Mouse (Mus musculus) liver, postnatal 0 days (tissue): ENCODE measurements around the gene Zfr. TPM values are rescaled to one million over a fixed set of nuclear protein-coding genes. Genes with fewer than 3 reads are reported as not detected.

ENCODE experiments used
- ATAC-seq: fragments of 200-750 bp; cut with Nextera tagmentation; 2 replicates; pipeline ENCODE4 v1.8.0; 2017; ENCODE audit warnings: mild to moderate bottlenecking, moderate library complexity
- DNase-seq: peaks from one replicate; pipeline ENCODE4 v3.0.0-alpha.2; 2016
- H3K27ac ChIP-seq: fragments of 300-500 bp; sonication (generic); 2 replicates; pipeline ENCODE4 v1.5.1; 2014; ENCODE audit warnings: antibody characterized with exemption, moderate library complexity, mild to moderate bottlenecking, low read depth
- H3K27me3 ChIP-seq: fragments of 300-500 bp; sonication (generic); 2 replicates; pipeline ENCODE4 v1.6.1; 2014; ENCODE audit warnings: low read length, control low read depth, mixed read lengths; ENCODE audit not compliant: insufficient read depth
- H3K36me3 ChIP-seq: fragments of 300-500 bp; sonication (generic); replicated peaks from 2 replicates; pipeline ENCODE4 v1.6.1; 2014; ENCODE audit warnings: mild to moderate bottlenecking, control low read depth, low read length, moderate library complexity, mixed read lengths; ENCODE audit not compliant: insufficient read depth
- H3K4me1 ChIP-seq: fragments of 300-500 bp; sonication (generic); 2 replicates; pipeline ENCODE4 v1.6.1; 2014; ENCODE audit warnings: antibody characterized with exemption, mild to moderate bottlenecking, control low read depth; ENCODE audit not compliant: insufficient read depth
- H3K4me2 ChIP-seq: fragments of 300-500 bp; sonication (generic); 2 replicates; pipeline ENCODE4 v1.6.1; 2014; ENCODE audit warnings: low read depth, mild to moderate bottlenecking, low read length, moderate library complexity, mixed read lengths
- H3K4me3 ChIP-seq: fragments of 300-500 bp; sonication (generic); 2 replicates; pipeline ENCODE4 v1.5.1; 2014; ENCODE audit warnings: low read depth, low read length
- H3K9ac ChIP-seq: fragments of 300-500 bp; sonication (generic); replicated peaks from 2 replicates; pipeline ENCODE4 v1.6.1; 2014; ENCODE audit warnings: mild to moderate bottlenecking, moderate library complexity
- H3K9me3 ChIP-seq: fragments of 300-500 bp; sonication (generic); 2 replicates; pipeline ENCODE4 v1.6.1; 2016; ENCODE audit warnings: mild to moderate bottlenecking, control low read depth, low read length, mixed read lengths
- CTCF ChIP-seq: sonication (generic); IDR thresholded peaks from 2 replicates; pipeline ENCODE4 v1.5.1; 2016; ENCODE audit warnings: antibody characterized with exemption, low read depth
- EP300 ChIP-seq: IDR thresholded peaks from 2 replicates; pipeline ENCODE4 v1.6.1; 2016; ENCODE audit warnings: antibody characterized with exemption, low read depth, mild to moderate bottlenecking
- WGBS: fragments of 180-500 bp; shearing (Covaris S2); extraction: QIAGEN DNeasy Blood & Tissue Kit; methylation state at CpG from one replicate; pipeline ENCODE4 v1.1.7; 2014; ENCODE audit not compliant: insufficient replicate concordance; 5-methylcytosine and 5-hydroxymethylcytosine counted together
- microRNA counts: library from miRNA; unstranded; fragments of <30 nt; microRNA quantifications from one replicate; lab custom pipeline; 2015
- microRNA-seq: library from miRNA; unstranded; fragments of <30 nt; microRNA quantifications from one replicate; pipeline ENCODE4, GENCODE M21; 2016
- polyA plus RNA-seq: library from polyadenylated mRNA; unstranded; fragments of >200 nt; fragmentation: Nextera tagmentation; extraction: Ambion mirVana; gene quantifications from 2 replicates; pipeline ENCODE4 v1.2.1, GENCODE M21; 2015

Gene Zfr
- polyA plus RNA-seq, 1 experiment from 2014 or later: 33.5 TPM

DNA sequence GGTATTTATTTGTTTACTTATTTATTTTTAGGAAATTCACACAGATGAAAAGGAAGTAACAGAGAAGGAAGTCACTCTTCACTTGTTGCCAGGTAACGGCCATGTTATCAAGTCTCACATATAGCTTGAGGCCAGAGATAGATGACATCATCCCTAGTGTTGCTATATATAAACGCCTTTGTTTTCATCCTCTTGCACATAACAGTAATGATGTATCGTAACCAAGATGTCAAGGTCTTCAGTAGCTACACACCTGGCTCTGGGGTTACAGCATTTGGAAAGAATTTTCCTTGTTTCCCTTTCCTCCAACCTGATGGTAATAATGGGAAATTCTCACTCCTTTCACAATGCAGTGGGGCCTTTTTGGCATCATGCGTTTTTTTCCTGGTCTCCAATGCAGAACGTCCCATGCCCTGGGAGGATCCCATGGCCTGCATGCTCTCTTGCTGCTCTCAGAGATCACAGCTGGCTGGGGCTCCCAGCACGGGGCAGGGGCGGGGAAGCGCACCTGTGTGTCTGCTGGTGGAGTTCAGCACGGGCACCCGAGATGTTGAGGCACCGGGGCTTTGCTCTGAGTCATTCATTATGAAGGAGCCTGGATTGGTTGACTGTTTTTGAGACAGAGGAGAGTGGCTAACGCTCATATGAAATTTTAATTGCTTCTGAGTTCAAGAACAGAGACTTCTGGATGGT is 112.8 kb downstream of the Zfr start:
- DNase-seq (no peak), ATAC-seq (peak; percentile 69)
- 48% methylated on average over 12 of the region's 12 CpGs for WGBS
- Histone ChIP-seq H3K27ac (peak overlapping the region; percentile 35; the same call in 1 of the 2 replicates), H3K4me2 (no peak overlapping the region), H3K4me3 (no peak overlapping the region), H3K9ac (0 out of 2 replicates have a peak overlapping the region, but pooled peaks have one; percentile 21), H3K9me3 (no peaks in the 10 kb centered on the region), H3K36me3 (peaks cover 23% of the 10 kb centered on the region), H3K4me1 (peaks cover 46% of the 10 kb centered on the region), H3K27me3 (no peaks in the 10 kb centered on the region)
- TF ChIP-seq EP300 (no peak), CTCF (no peak)

DNA sequence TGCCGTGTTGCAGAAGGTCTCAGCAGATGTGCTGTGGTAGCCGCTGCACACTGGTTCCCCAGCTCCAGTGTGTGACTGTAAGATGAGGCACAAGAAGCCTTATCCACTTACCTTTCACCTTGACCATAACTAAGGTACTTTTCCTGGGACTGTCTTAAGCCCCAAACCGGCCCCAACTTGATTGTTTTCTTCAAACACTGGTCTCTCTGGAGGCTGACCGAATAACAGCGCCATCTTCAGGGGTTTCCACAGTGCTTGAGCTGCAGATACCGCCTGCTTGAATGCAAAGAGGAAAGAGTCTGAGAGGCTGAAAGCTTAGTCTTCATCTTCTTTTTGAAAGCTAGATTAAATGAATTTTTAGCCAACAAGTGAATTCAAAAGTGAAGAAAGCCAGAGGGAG is 113.8 kb downstream of the Zfr start:
- ATAC-seq: no peak

DNA sequence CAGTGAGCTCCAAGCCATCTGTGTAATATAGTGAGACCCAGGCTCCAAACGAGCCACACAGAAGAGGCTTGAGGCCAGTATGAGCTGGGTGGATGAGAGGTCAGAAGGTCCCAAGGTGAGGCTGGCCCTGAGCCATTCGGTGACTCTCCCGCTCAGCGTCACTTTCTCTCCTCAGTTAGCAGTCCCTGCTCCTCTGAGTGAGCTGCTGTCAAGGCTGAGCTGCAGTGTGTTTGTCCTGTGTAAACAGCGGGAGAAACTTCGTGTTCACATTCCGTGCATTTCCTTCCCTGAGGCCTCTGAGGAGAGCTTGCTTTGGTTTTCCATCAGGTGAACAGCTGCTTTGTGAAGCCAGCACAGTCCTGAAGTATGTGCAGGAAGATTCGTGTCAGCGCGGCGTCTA is 114.8 kb downstream of the Zfr start:
- Histone ChIP-seq H3K9me3 (no peaks in the 10 kb centered on the region), H3K36me3 (peaks cover 33% of the 10 kb centered on the region), H3K4me3 (no peak overlapping the region), H3K9ac (no peak overlapping the region; the same call in 1 of the 2 replicates), H3K27ac (no peak overlapping the region; the same call in 1 of the 2 replicates), H3K27me3 (no peaks in the 10 kb centered on the region), H3K4me1 (peaks cover 39% of the 10 kb centered on the region), H3K4me2 (no peak overlapping the region)
- WGBS: 75% methylated on average over 11 of the region's 11 CpGs
- TF ChIP-seq EP300: no peak
- no peak for TF ChIP-seq CTCF
- ATAC-seq (no peak), DNase-seq (peak; percentile 40)

More for the DNA sequence above, 113.8 kb downstream of the Zfr start:
- Histone ChIP-seq H3K36me3 (peaks cover 27% of the 10 kb centered on the region), H3K4me3 (no peak overlapping the region), H3K27me3 (no peaks in the 10 kb centered on the region), H3K9ac (no peak overlapping the region; the same call in 1 of the 2 replicates), H3K9me3 (no peaks in the 10 kb centered on the region), H3K4me1 (peaks cover 45% of the 10 kb centered on the region), H3K27ac (no peak overlapping the region), H3K4me2 (no peak overlapping the region)
- DNase-seq: no peak
- TF ChIP-seq EP300 (no peak), CTCF (peak; percentile 27)
- 88% methylated on average over 6 of the region's 6 CpGs for WGBS

DNA sequence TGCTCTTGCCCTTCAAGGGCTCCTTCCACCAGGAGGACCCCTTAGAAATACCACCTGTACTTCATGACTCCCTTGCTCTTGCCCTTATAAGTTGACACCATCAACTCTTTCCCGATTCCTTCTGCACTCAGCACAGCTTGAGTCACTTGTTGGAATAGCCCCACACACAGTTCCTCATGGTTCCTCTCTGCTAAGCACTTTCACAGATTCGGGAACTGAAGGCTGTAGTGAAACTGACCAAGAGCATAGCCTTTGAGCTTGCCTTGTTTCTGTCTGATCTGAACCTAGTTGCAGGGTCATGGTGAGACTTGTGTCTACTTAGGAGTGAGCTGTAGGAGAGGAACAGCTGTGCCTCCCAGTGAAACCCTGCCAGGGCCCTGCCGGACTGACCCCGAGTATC is 115.4 kb downstream of the Zfr start:
- Histone ChIP-seq H3K9ac (no peak overlapping the region; the same call in 1 of the 2 replicates), H3K27me3 (no peaks in the 10 kb centered on the region), H3K4me2 (no peak overlapping the region), H3K4me1 (peaks cover 39% of the 10 kb centered on the region), H3K36me3 (peaks cover 39% of the 10 kb centered on the region), H3K27ac (no peak overlapping the region), H3K4me3 (no peak overlapping the region), H3K9me3 (no peaks in the 10 kb centered on the region)
- no peak for ATAC-seq
- TF ChIP-seq CTCF: no peak
- no peak for TF ChIP-seq EP300
- no peak for DNase-seq
- 76% methylated on average over 4 of the region's 4 CpGs for WGBS

MicroRNA genes within 50 kb of the gene (microRNA counts, 519-probe panel; counts per million panel counts)
- 1,782 counts per million, percentile 15 among the panel's probes with 10 or more counts for microRNA mmu-miR-1898 (lab: Ali Mortazavi, UCI)

Small RNA genes lying within 50 kb of the gene (microRNA-seq; reads per million reads assigned to microRNA genes)
- gene Mir1898: not detected

Other genes with a start within 250 kb of the Zfr start
- gene Npr3, start 210.5 kb upstream of the Zfr start, polyA plus RNA-seq: 0.62 and 0.85 TPM in 2 replicates
- gene Sub1, start 120.8 kb upstream of the Zfr start, polyA plus RNA-seq: 276 and 278 TPM in 2 replicates
- gene Mtmr12, start 87.2 kb downstream of the Zfr start, polyA plus RNA-seq: 3.9 and 4.0 TPM in 2 replicates
- 35.8 and 37.2 TPM in 2 replicates for gene Golph3, start 203.6 kb downstream of the Zfr start, polyA plus RNA-seq
- 0.79 and 1.1 TPM in 2 replicates for gene 1810049J17Rik, start 204.1 kb downstream of the Zfr start, polyA plus RNA-seq